Mouse (Mus musculus) left cerebral cortex, adult 9 months (tissue): ENCODE data around the gene Mapre3.
A peak's percentile ranks its signal among the peaks of the same experiment; 100 is the strongest.
"Not testable (repeated sequence)": the region's sequence is repeated elsewhere in the genome, so short reads cannot be mapped to it uniquely, and the experiment has no call there.

ENCODE experiments used
- DNase-seq, 2 experiments: peaks; one replicate each; pipeline ENCODE4 v3.0.0; 2022; ENCODE audit warnings: low spot score in 2 of 2

Mapre3 gene

GRCm38 (mm10) chr5:30881839-30882238 is 67.4 kb downstream of the Mapre3 start:
- not testable (repeated sequence) for DNase-seq

GRCm38 (mm10) chr5:30886209-30886608 is 71.8 kb downstream of the Mapre3 start:
- no peak for DNase-seq

- no peak for DNase-seq
Observed at GRCm38 (mm10) chr5:30886731-30887130, 72.3 kb downstream of the Mapre3 start.

- DNase-seq = peak; percentile 50 to 56
Observed at GRCm38 (mm10) chr5:30887331-30887761, 72.9 kb downstream of the Mapre3 start.

- peak; percentile 83 to 97 for DNase-seq
Observed at GRCm38 (mm10) chr5:30887858-30888336, 73.5 kb downstream of the Mapre3 start.

GRCm38 (mm10) chr5:30888337-30889087 is 74.1 kb downstream of the Mapre3 start, which contains the start of gene Agbl5:
Gene Agbl5, plus strand, starts transcription at chr5:30888694.
- DNase-seq = peak; percentile 92 to 96

- DNase-seq = peak in 1 of 2 experiments; percentile 42
Observed at GRCm38 (mm10) chr5:30889088-30889754, 74.8 kb downstream of the Mapre3 start.

- no peak for DNase-seq
Observed at GRCm38 (mm10) chr5:30890375-30890774, 75.9 kb downstream of the Mapre3 start.

- DNase-seq = no peak
Observed at GRCm38 (mm10) chr5:30901860-30902259, 87.4 kb downstream of the Mapre3 start.

GRCm38 (mm10) chr5:30907413-30908059 is 93.1 kb downstream of the Mapre3 start, which contains the start of gene Ost4:
Gene Ost4, minus strand, starts transcription at chr5:30907788.
- peak; percentile 89 to 95 for DNase-seq

- DNase-seq = no peak
Observed at GRCm38 (mm10) chr5:30908426-30909299, 94.2 kb downstream of the Mapre3 start.

- DNase-seq = no peak
Observed at GRCm38 (mm10) chr5:30909300-30909659, 94.8 kb downstream of the Mapre3 start.

- no peak for DNase-seq
Observed at GRCm38 (mm10) chr5:30909863-30910262, 95.4 kb downstream of the Mapre3 start.

- DNase-seq = no peak
Observed at GRCm38 (mm10) chr5:30910481-30910880, 96.0 kb downstream of the Mapre3 start.

GRCm38 (mm10) chr5:30912156-30912555 is 97.7 kb downstream of the Mapre3 start:
- DNase-seq = no peak

- no peak for DNase-seq
Observed at GRCm38 (mm10) chr5:30913060-30913841, 98.8 kb downstream of the Mapre3 start, which contains the start of gene Emilin1. Gene Emilin1, plus strand, starts transcription at chr5:30913402.

- no peak for DNase-seq
Observed at GRCm38 (mm10) chr5:30914101-30914635, 99.7 kb downstream of the Mapre3 start.

- DNase-seq = no peak
Observed at GRCm38 (mm10) chr5:30914849-30915248, 100.4 kb downstream of the Mapre3 start.

- DNase-seq = no peak
Observed at GRCm38 (mm10) chr5:30915456-30915855, 101.0 kb downstream of the Mapre3 start.
